Mouse (Mus musculus) liver, embryonic 12.5 days (tissue): ENCODE results near the gene Ntrk1. TPM values are rescaled to one million over a fixed set of nuclear protein-coding genes. Genes with fewer than 3 reads are reported as not detected.
A peak's percentile ranks its signal among the peaks of the same experiment; 100 is the strongest.

ENCODE experiments used
- ATAC-seq: fragments of 200-750 bp; cut with Nextera tagmentation; 2 replicates; pipeline ENCODE4 v1.8.0; 2017; ENCODE audit warnings: moderate number of reproducible peaks, mild to moderate bottlenecking, moderate library complexity
- H3K27ac ChIP-seq: fragments of 300-500 bp; sonication (generic); 2 replicates; pipeline ENCODE4 v1.5.1; 2016; ENCODE audit warnings: mild to moderate bottlenecking
- H3K27me3 ChIP-seq: fragments of 300-500 bp; sonication (generic); replicated peaks from 2 replicates; pipeline ENCODE4 v1.6.1; 2016; ENCODE audit warnings: mild to moderate bottlenecking, moderate library complexity
- H3K36me3 ChIP-seq: fragments of 300-500 bp; sonication (generic); 2 replicates; pipeline ENCODE4 v1.6.1; 2016; ENCODE audit warnings: mild to moderate bottlenecking, moderate library complexity
- H3K4me1 ChIP-seq: fragments of 300-500 bp; sonication (generic); 2 replicates; pipeline ENCODE4 v1.6.1; 2016
- H3K4me2 ChIP-seq: fragments of 300-500 bp; sonication (generic); 2 replicates; pipeline ENCODE4 v1.6.1; 2016; ENCODE audit warnings: mild to moderate bottlenecking, moderate library complexity
- H3K4me3 ChIP-seq: fragments of 300-500 bp; sonication (generic); 2 replicates; pipeline ENCODE4 v1.5.1; 2016; ENCODE audit warnings: mild to moderate bottlenecking, moderate library complexity
- H3K9ac ChIP-seq: fragments of 300-500 bp; sonication (generic); 2 replicates; pipeline ENCODE4 v1.6.1; 2016; ENCODE audit warnings: mild to moderate bottlenecking, moderate library complexity
- H3K9me3 ChIP-seq: fragments of 300-500 bp; sonication (generic); replicated peaks from 2 replicates; pipeline ENCODE4 v1.6.1; 2016; ENCODE audit warnings: mild to moderate bottlenecking, moderate library complexity
- WGBS: fragments of 180-500 bp; shearing (Covaris S2); methylation state at CpG from one replicate; pipeline ENCODE4 v1.1.7; 2016; ENCODE audit not compliant: insufficient replicate concordance; 5-methylcytosine and 5-hydroxymethylcytosine counted together
- polyA plus RNA-seq: library from polyadenylated mRNA; unstranded; fragments of >200 nt; fragmentation: Nextera tagmentation; extraction: Ambion mirVana; gene quantifications from 2 replicates; pipeline ENCODE4 v1.2.1, GENCODE M21; 2016

Ntrk1 gene
- polyA plus RNA-seq, 1 experiment from 2014 or later, result 0.31 TPM

DNA sequence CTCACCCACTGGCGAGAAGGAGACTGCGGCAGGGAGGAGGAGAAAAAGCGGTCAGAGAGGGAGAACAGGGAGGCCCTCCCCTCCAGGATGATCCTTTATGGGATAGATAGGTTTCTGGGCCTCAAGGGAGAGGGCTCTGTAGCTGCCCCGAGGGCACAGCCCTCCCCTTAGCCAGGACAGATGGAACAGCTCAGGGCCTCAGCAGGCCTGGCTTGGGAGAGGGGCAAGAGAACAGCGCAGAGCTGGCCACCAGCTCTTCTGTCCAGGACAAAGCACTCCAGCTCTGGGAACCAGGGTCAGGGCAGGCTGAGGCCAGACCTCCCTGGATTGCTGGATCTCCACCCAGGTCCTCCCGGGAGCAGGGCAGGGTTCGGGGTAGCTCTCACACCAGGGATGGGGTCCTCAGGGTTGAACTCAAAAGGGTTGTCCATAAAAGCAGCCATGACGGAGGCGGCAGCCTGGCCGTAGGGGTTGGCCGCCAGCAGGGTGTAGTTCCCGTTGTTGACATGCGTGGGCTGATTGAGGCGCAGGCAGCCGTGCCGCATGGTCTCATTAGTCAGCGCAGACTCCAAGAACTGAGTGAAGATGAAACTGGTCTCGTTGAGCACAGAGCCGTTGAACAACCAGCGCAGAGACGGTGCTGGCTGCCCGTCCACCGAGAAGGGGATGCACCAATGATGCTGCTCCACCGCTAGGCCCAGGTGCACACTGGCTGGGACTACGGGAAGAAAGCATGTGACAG lies 11.5 kb downstream of the Ntrk1 start:
- Histone ChIP-seq H3K36me3 (no peaks in the 10 kb centered on the region), H3K27ac (no peak overlapping the region), H3K27me3 (peaks cover 58% of the 10 kb centered on the region), H3K4me1 (no peaks in the 10 kb centered on the region), H3K9me3 (no peaks in the 10 kb centered on the region), H3K9ac (no peak overlapping the region), H3K4me2 (no peak overlapping the region), H3K4me3 (no peak overlapping the region)
- WGBS, result 76% methylated on average over 25 of the region's 25 CpGs
- no peak for ATAC-seq

DNA sequence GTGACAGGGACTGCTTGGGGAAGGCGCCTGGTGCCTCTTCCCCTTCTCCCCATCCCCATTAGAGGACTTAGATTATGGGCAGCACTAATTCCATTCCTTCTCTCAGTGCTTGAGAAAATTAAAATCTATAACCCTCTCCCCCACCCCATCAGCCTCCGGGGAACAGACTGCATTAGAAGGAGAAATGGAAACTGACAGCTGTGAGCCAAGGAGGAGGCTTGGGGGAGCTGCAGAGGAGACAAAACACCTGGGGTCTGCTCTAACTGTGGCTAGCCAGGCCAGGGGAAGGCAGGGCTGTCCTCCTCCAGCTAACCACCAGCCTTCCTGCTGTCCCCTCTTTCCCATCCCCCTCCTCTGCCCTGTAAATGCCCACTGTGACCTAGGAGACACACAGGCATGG lies 15.9 kb downstream of the Ntrk1 start:
- Histone ChIP-seq H3K27ac (no peak overlapping the region), H3K27me3 (peaks cover 73% of the 10 kb centered on the region), H3K4me1 (no peaks in the 10 kb centered on the region), H3K9me3 (no peaks in the 10 kb centered on the region), H3K4me2 (no peak overlapping the region), H3K4me3 (no peak overlapping the region), H3K36me3 (no peaks in the 10 kb centered on the region), H3K9ac (no peak overlapping the region)
- no peak for ATAC-seq
- WGBS, result 37% methylated on average over 2 of the region's 2 CpGs

DNA sequence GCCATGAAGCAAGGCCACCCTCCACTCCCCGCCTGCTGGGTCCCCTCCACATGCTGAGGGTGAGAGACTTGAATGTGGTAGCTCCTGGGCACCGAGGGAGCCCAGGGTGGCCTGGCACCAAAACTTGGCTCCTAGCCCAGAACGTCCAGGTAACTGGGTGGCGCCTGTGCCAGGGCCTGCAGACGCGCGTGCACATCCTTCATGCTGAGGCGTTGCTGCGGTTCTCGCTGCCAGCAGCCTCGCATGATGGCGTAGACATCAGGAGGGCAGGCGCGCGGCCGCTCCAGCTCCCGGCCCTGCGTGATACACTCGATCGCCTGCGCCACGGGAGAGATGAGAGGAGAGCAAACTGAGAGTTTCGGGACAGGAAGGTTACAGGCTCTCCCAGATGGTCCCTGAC lies 16.7 kb downstream of the Ntrk1 start:
- H3K36me3 ChIP-seq, result no peaks in the 10 kb centered on the region
- H3K27me3 ChIP-seq, result peaks cover 71% of the 10 kb centered on the region
- WGBS, result 52% methylated on average over 23 of the region's 23 CpGs
- no peak overlapping the region for H3K9ac ChIP-seq
- H3K27ac ChIP-seq, result no peak overlapping the region
- H3K4me2 ChIP-seq, result no peak overlapping the region
- H3K4me3 ChIP-seq, result no peak overlapping the region
- H3K9me3 ChIP-seq, result no peaks in the 10 kb centered on the region
- H3K4me1 ChIP-seq, result no peaks in the 10 kb centered on the region
- ATAC-seq, result no peak

DNA sequence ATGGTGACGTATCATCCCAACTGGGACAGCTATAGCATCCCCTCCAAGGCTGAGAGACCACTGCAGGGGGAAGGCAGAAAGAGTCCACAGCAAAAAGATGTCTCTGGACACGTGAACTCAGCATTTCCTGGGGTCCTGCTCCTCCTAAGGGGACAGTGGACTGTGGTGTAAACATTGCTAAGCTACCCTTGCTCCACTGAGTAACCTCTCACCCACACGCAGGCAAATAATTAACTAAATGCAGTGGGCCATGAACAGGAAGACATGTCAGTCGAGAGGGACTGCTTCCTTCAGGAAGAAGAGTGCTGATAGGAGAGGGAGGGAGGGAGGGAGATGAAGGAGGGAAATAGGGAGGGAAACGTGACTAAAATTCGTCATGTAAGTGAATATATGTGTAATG lies 23.9 kb downstream of the Ntrk1 start:
- Histone ChIP-seq H3K9ac (no peak overlapping the region), H3K4me2 (no peak overlapping the region), H3K27ac (no peak overlapping the region), H3K36me3 (no peaks in the 10 kb centered on the region), H3K27me3 (peaks cover 41% of the 10 kb centered on the region), H3K4me1 (peaks cover 18% of the 10 kb centered on the region), H3K4me3 (no peak overlapping the region), H3K9me3 (no peaks in the 10 kb centered on the region)
- ATAC-seq, result peak; percentile 22; the same call in 1 of the 2 replicates
- WGBS, result 27% methylated on average over 6 of the region's 6 CpGs

DNA sequence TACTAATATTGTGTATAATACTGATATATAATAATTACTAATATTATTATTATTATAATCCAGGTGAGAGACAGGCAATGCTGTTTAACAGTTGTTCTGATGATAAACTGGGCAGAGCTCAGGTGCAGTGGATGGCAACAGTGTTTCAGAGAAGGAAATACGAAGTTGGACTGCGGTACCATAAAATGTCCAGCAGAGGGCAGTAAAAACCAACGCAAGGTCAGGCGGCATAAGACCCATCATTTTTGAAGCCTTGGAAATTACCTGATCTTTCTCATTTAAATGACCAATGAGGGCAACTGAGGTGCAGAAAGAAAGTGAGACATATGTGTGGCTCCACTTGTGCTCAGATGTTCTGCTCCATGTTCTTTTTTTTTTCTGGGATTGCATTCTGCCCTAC lies 24.7 kb downstream of the Ntrk1 start:
- no peaks in the 10 kb centered on the region for H3K9me3 ChIP-seq
- H3K4me3 ChIP-seq, result no peak overlapping the region
- H3K4me2 ChIP-seq, result no peak overlapping the region
- peaks cover 24% of the 10 kb centered on the region for H3K4me1 ChIP-seq
- H3K36me3 ChIP-seq, result no peaks in the 10 kb centered on the region
- ATAC-seq, result no peak
- under 1% methylated on average over 4 of the region's 4 CpGs for WGBS
- H3K27ac ChIP-seq, result no peak overlapping the region
- peaks cover 43% of the 10 kb centered on the region for H3K27me3 ChIP-seq
- H3K9ac ChIP-seq, result no peak overlapping the region

DNA sequence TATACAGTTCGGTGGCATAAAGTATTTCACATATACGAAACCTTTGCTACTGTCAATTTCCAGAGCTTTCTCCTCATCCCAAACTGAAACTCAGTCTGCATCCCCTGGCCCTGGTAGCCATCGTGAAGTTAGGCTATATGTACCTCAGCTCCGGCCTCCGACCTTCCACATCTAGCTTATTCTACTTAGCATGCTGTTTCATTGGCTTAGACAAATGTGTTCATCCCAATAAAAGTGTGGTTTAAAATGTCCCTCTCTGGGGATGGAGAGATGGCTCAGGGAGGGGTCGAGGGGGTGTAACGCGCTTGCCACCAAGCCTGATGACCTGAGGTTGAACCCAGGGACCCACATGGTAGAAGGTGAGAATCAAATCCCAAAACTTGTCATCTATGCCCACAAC lies 25.5 kb downstream of the Ntrk1 start:
- Histone ChIP-seq H3K9ac (no peak overlapping the region), H3K4me2 (no peak overlapping the region), H3K4me3 (no peak overlapping the region), H3K27me3 (peaks cover 46% of the 10 kb centered on the region), H3K4me1 (peaks cover 30% of the 10 kb centered on the region), H3K27ac (no peak overlapping the region), H3K36me3 (no peaks in the 10 kb centered on the region), H3K9me3 (no peaks in the 10 kb centered on the region)
- ATAC-seq, result no peak
- WGBS, result 63% methylated on average over 8 of the region's 8 CpGs

DNA sequence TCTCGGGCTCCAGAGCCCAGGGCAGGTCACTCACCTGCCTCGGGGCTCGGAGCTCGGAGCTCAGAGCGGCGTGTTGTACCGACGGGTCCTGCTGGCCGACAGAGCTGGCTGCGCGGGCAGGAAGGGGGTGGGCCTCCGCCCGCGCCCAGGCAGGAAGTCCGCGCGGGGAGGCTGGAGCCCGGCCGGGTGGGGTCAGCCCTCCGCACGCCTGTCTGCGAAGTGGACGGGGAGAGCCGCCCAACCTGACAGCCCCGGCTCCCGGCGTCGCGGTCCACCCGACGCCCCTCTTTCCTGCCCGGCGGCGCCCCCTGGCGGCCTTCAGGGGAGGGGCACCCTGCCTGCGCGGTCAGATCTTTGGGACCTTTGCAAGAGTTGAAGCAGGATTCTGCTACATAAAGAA lies 26.1 kb downstream of the Ntrk1 start:
- H3K27me3 ChIP-seq, result peaks cover 46% of the 10 kb centered on the region
- WGBS, result under 1% methylated on average over 37 of the region's 37 CpGs
- H3K9me3 ChIP-seq, result no peaks in the 10 kb centered on the region
- H3K4me3 ChIP-seq, result peak overlapping the region; percentile 51
- peaks cover 37% of the 10 kb centered on the region for H3K4me1 ChIP-seq
- ATAC-seq, result peak; percentile 52
- no peak overlapping the region for H3K27ac ChIP-seq
- no peaks in the 10 kb centered on the region for H3K36me3 ChIP-seq
- H3K9ac ChIP-seq, result peak overlapping the region; percentile 64
- H3K4me2 ChIP-seq, result peak overlapping the region; percentile 58

DNA sequence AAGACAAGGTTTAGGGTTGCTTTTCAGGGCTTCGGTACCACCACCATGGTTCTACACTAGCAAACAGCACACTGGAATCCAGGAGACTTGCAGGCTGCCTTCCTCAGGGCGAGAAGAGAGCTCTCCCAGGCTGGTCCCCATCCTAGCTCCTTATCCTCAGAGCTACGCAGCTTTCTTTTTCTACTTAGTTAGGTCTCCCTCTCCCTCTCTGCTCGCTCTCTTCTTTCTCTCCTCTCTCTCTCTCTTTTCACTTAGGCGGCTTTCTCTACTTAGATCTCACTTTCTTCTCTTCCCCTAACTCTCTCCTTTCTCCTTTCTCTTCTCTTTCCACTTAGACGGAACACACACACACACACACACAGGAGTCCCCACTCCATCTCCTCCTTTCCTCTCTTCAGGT lies 26.5 kb downstream of the Ntrk1 start:
- H3K9me3 ChIP-seq, result no peaks in the 10 kb centered on the region
- 26% methylated on average over 6 of the region's 6 CpGs for WGBS
- no peaks in the 10 kb centered on the region for H3K36me3 ChIP-seq
- peak overlapping the region; percentile 64 for H3K9ac ChIP-seq
- H3K4me3 ChIP-seq, result peak overlapping the region; percentile 51
- H3K4me2 ChIP-seq, result peak overlapping the region; percentile 58
- H3K27ac ChIP-seq, result 0 out of 2 replicates have a peak overlapping the region, but pooled peaks have one; percentile 61
- no peak for ATAC-seq
- H3K27me3 ChIP-seq, result peaks cover 46% of the 10 kb centered on the region
- peaks cover 41% of the 10 kb centered on the region for H3K4me1 ChIP-seq

DNA sequence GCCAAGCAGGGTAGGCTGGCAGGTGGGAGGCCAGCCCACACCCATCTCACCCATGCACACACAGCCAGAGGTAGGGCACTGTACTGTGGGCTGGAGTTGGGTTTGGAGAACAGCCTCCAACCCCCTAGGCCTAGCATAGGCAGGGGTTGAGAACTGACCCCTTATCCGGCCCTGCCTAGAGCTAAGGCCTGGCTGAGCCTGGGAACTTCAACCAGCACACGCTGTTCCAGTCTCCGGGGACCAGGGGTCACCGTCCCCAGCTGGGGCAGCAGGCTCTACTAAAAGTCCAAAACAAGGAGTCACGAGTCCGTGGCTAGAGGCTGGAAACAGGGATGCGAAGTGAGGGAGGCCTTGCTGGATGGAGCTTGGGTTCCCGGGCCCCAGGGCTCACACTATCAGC lies 27.2 kb downstream of the Ntrk1 start:
- no peaks in the 10 kb centered on the region for H3K9me3 ChIP-seq
- 51% methylated on average over 8 of the region's 8 CpGs for WGBS
- peaks cover 47% of the 10 kb centered on the region for H3K4me1 ChIP-seq
- H3K4me2 ChIP-seq, result peak overlapping the region; percentile 58
- peak overlapping the region; percentile 61 for H3K27ac ChIP-seq
- no peak for ATAC-seq
- H3K4me3 ChIP-seq, result peak overlapping the region; percentile 51
- no peak overlapping the region for H3K9ac ChIP-seq
- no peaks in the 10 kb centered on the region for H3K36me3 ChIP-seq
- peaks cover 42% of the 10 kb centered on the region for H3K27me3 ChIP-seq

DNA sequence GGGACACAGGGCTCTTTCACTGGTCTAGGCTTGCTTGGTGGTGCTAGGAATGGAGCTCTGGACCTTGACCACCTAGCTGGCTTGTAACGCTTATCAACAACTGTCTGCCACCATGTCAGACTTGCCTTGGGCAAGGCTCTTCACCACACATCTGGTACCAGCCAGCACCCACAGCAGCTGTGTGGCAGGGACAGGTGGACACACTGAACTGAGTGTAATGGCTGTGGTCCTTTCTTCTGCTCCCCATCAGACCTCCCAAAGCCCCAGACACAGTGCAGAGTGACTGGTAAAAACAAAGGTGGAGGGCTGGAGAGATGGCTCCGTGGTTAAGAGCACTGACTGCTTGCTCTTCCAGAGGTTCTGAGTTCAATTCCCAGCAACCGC lies 28.7 kb downstream of the Ntrk1 start:
- Histone ChIP-seq H3K36me3 (no peaks in the 10 kb centered on the region), H3K4me2 (peak overlapping the region; percentile 47), H3K27ac (peak overlapping the region; percentile 78), H3K4me1 (peaks cover 56% of the 10 kb centered on the region), H3K9me3 (no peaks in the 10 kb centered on the region), H3K9ac (no peak overlapping the region), H3K4me3 (no peak overlapping the region), H3K27me3 (peaks cover 28% of the 10 kb centered on the region)
- 62% methylated on average over 3 of the region's 3 CpGs for WGBS
- ATAC-seq, result no peak

DNA sequence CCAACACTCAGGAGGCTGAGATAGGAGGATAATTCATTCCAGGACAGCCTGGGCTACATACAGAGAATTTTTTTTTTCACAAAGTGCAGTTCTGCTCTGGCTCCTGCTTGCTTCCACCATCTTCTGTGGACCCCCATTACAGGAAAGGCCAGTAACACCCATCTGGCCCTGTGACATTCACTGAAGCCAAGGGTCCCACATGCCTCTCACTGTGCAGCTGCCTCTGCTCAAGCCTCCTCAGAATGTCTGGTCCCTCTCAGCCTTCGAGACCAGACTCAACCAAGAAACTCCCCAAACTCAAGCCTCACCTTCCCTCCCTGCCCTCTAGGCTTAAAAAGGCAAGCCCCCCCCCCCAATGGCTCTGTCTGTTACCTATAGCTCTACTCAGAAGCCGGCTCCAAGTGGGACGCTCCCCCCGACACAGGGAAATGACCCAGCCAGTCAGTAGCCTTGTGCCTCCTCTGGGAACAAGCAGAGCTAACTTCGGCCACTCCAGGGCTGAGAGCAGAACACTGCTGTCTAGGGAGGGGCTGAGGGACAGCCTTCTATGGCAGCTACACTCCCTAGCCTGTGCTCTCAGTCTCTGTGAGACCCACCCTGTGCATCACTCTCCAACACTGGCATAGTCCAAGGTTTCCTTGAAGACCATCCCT lies 29.2 kb downstream of the Ntrk1 start:
- H3K27ac ChIP-seq, result peak overlapping the region; percentile 78
- H3K4me2 ChIP-seq, result peak overlapping the region; percentile 47
- H3K9me3 ChIP-seq, result no peaks in the 10 kb centered on the region
- H3K27me3 ChIP-seq, result peaks cover 28% of the 10 kb centered on the region
- no peaks in the 10 kb centered on the region for H3K36me3 ChIP-seq
- no peak for ATAC-seq
- WGBS, result 39% methylated on average over 5 of the region's 5 CpGs
- H3K4me1 ChIP-seq, result peaks cover 58% of the 10 kb centered on the region
- no peak overlapping the region for H3K4me3 ChIP-seq
- H3K9ac ChIP-seq, result no peak overlapping the region

DNA sequence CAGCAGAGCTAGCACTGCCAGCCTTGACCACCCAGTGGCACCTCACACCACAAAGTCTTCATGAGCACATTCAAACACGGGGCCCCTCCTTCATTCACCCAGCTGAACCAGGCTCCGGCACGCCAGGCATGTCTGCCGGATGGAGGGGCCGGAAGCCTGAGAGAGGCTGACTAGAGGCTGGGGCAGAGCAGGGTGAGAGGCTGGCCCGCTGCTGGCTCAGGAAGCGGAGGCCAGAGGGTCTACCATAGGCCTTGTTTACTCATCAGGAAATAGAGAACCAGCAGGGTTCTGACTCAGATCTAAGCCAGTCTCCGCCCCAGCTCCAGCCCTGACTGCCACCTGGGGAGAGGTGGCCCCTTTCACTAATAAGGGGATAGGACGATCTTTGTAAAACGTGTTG lies 29.9 kb downstream of the Ntrk1 start:
- Histone ChIP-seq H3K36me3 (no peaks in the 10 kb centered on the region), H3K4me3 (no peak overlapping the region), H3K9me3 (no peaks in the 10 kb centered on the region), H3K9ac (no peak overlapping the region), H3K27me3 (peaks cover 28% of the 10 kb centered on the region), H3K4me1 (peaks cover 58% of the 10 kb centered on the region), H3K4me2 (peak overlapping the region; percentile 47), H3K27ac (peak overlapping the region; percentile 78)
- ATAC-seq, result peak; percentile 52
- WGBS, result 12% methylated on average over 10 of the region's 10 CpGs
